Mouse (Mus musculus): ENCODE data around the gene Slc25a35. TPM values are rescaled to one million over a fixed set of nuclear protein-coding genes. Genes with fewer than 3 reads are reported as not detected.
"Not testable (repeated sequence)": the region's sequence is repeated elsewhere in the genome, so short reads cannot be mapped to it uniquely, and the experiment has no call there.

Slc25a35 gene
- polyA plus RNA-seq, 1 experiment from 2014 or later: 1.9 TPM

DNA sequence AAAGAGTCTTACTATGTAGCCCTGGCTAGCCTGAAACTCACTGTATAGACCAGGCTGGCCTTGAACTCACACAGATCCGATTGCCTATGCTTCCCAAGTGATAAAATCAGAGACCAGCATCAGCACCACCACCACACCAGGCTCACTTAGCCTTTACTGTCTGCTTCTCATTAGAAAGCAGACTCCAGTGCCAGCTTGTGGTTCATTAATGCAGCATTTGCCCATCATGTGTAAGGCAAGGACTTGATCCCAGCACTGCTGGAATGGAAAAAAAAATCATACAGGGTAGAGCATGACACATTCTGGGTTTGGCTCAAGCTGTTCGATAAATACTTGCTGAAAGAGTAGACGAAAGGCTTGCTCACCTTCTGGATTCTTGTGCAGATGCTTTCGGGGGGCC lies 21.9 kb upstream of the Slc25a35 start:
- ATAC-seq (ENCODE audit: low FRiP score, low read depth): no peak
- peaks cover 27% of the 10 kb centered on the region for H3K27me3 ChIP-seq
- peaks cover 4% of the 10 kb centered on the region; the same call in 1 of the 2 replicates for H3K4me1 ChIP-seq
- no peaks in the 10 kb centered on the region for H3K9me3 ChIP-seq
- no peaks in the 10 kb centered on the region for H3K36me3 ChIP-seq
- H3K27ac ChIP-seq (replicated peaks): no peak overlapping the region
- WGBS: 87% methylated on average over 4 of the region's 4 CpGs
- H3K4me2 ChIP-seq (replicated peaks): no peak overlapping the region
- no peak overlapping the region for H3K4me3 ChIP-seq
- no peak overlapping the region for H3K9ac ChIP-seq (replicated peaks)

DNA sequence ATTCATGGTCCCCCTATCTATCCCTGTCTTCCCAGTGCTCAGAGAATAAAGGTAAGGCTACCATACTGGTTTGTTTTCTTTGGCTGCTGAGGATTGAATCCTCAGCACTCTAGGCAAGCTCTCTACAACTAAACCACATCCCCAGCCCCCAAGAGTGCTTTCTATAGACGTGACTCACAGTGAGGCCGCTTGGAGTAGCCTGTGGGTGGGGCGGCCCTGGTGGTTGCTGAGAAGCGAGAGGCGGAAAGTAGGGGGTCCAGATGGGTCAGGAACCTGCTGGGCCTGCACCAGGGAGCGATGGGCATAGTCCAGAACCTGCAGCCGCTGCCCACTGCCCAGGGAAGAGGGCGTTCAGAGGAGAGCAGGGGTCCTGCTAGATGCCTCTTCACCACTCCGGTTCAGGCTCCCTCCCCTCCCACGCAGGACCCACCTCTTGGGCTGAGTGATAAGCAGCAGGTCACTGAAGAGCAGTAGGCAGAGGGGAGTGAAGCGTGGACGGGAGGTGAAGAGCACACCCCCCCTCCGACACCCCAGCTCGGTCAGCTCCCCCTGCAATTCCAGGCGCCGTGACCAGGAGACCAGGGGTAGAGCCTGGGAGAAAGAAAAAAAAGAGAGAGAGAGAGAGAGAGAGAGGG lies 21.0 kb upstream of the Slc25a35 start:
- Histone ChIP-seq H3K9me3 (no peaks in the 10 kb centered on the region), H3K36me3 (no peaks in the 10 kb centered on the region), H3K4me1 (peaks cover 4% of the 10 kb centered on the region; the same call in 1 of the 2 replicates), H3K27me3 (peaks cover 36% of the 10 kb centered on the region), H3K9ac (replicated peaks) (peak overlapping the region; percentile 31; the same call in 1 of the 2 replicates), H3K27ac (replicated peaks) (peak overlapping the region; percentile 46; the same call in 1 of the 2 replicates), H3K4me2 (replicated peaks) (peak overlapping the region; percentile 38), H3K4me3 (peak overlapping the region; percentile 27)
- no peak for ATAC-seq (ENCODE audit: low FRiP score, low read depth)
- 15% methylated on average over 16 of the region's 16 CpGs for WGBS

DNA sequence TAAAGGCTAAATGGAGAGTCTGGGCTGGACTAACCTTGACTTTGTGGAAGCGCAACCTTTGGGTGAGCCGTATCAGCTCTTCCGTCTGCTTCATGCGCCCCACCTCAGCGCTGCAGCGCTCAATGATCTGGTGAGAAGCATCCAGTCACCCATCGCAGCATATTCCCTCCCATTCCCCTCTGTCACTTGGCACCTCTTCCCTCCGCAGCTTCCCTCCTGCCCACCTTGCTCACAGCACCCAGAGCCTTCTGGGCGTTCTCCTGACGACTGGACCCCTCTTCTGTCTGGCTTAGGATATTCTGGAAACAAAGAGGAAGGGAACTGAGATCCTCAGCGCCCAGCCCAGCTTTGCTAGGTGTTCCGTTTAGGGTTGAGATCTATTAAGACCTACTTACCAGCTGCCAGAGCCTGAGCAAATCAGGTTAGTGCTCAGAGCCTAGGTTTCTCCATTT lies 20.4 kb upstream of the Slc25a35 start:
- peak overlapping the region; percentile 38 for H3K4me2 ChIP-seq (replicated peaks)
- H3K27ac ChIP-seq (replicated peaks): peak overlapping the region; percentile 46
- no peak overlapping the region for H3K9ac ChIP-seq (replicated peaks)
- peak overlapping the region; percentile 27 for H3K4me3 ChIP-seq
- H3K27me3 ChIP-seq: peaks cover 42% of the 10 kb centered on the region
- no peaks in the 10 kb centered on the region for H3K36me3 ChIP-seq
- 7% methylated on average over 12 of the region's 12 CpGs for WGBS
- no peak for ATAC-seq (ENCODE audit: low FRiP score, low read depth)
- H3K4me1 ChIP-seq: peaks cover 4% of the 10 kb centered on the region; the same call in 1 of the 2 replicates
- H3K9me3 ChIP-seq: no peaks in the 10 kb centered on the region

DNA sequence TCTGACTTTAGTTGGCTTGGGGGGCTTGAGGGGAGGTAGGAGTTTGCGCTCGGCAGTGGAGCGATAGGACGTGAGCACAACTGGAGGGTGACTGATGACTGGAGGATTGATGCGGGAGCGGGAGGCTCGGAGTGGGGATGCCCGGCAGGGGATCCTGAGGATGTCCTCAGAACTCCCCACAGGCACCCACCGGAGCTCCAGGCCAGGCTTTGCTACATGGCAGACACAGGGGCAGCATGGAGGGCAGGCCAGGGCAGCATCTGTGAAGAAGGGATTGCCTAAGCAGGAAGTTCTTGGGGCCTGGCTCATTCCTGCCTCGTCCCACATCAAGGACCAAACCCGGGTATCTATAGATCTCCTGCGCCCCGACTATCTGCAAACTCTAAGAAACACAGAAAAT lies 14.0 kb upstream of the Slc25a35 start:
- no peak for ATAC-seq (ENCODE audit: low FRiP score, low read depth)
- WGBS: 6% methylated on average over 13 of the region's 13 CpGs
- H3K9me3 ChIP-seq: no peaks in the 10 kb centered on the region
- no peak overlapping the region for H3K9ac ChIP-seq (replicated peaks)
- H3K36me3 ChIP-seq: no peaks in the 10 kb centered on the region
- H3K27ac ChIP-seq (replicated peaks): no peak overlapping the region
- peak overlapping the region; percentile 59 for H3K4me2 ChIP-seq (replicated peaks)
- H3K4me3 ChIP-seq: peak overlapping the region; percentile 37
- peaks cover 14% of the 10 kb centered on the region for H3K4me1 ChIP-seq
- H3K27me3 ChIP-seq: peaks cover 73% of the 10 kb centered on the region

DNA sequence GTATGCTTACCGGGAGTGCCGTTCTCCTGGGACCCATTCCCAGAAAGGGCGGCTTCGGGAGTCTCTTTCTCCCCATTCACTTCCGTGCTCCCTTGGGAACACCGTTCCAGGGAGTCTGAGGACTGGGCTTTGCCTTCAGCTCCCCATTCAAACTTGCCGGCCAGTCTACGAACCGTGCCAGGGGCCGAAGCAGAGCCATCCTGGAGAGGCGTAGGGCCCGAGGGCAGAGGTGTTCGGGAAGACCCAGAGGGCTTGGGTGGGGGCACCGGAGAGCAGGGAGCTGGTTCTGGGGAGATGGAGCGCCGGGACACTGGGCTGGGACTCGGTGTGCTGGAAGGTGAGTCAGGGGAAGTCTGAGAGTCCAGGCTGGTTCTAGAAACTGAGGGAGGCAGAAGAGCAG lies 13.5 kb upstream of the Slc25a35 start:
- Histone ChIP-seq H3K9ac (replicated peaks) (peak overlapping the region; percentile 50), H3K27ac (replicated peaks) (no peak overlapping the region), H3K9me3 (no peaks in the 10 kb centered on the region), H3K4me3 (peak overlapping the region; percentile 37), H3K36me3 (no peaks in the 10 kb centered on the region), H3K27me3 (peaks cover 72% of the 10 kb centered on the region), H3K4me2 (replicated peaks) (peak overlapping the region; percentile 59), H3K4me1 (peaks cover 14% of the 10 kb centered on the region)
- 1% methylated on average over 17 of the region's 17 CpGs for WGBS
- no peak for ATAC-seq (ENCODE audit: low FRiP score, low read depth)

DNA sequence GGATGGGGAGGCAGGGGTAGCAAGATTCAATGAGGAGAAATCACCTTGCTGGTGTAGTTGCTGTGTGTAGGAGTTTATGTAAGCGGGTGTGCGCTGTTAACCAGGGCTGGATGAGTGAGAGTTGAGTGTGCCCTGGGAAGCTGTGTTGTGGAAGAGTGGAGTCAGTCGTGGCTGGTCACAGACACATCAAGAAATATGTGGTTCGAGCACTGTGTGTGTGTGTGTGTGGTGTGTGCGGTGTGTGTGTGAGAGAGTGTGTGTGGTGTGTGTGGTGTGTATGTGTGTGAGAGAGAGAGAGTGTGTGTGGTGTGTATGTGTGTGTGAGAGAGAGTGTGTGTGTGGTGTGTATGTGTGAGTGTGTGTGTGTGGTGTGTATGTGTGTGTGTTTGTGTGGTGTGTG lies 12.5 kb upstream of the Slc25a35 start:
- peak overlapping the region; percentile 59 for H3K4me2 ChIP-seq (replicated peaks)
- H3K36me3 ChIP-seq: no peaks in the 10 kb centered on the region
- 66% methylated on average over 5 of the region's 5 CpGs for WGBS
- H3K27ac ChIP-seq (replicated peaks): no peak overlapping the region
- H3K9me3 ChIP-seq: no peaks in the 10 kb centered on the region
- H3K9ac ChIP-seq (replicated peaks): peak overlapping the region; percentile 50
- peaks cover 66% of the 10 kb centered on the region for H3K27me3 ChIP-seq
- 0 out of 2 replicates have a peak overlapping the region, but pooled peaks have one; percentile 37 for H3K4me3 ChIP-seq
- no peak for ATAC-seq (ENCODE audit: low FRiP score, low read depth)
- peaks cover 14% of the 10 kb centered on the region for H3K4me1 ChIP-seq

DNA sequence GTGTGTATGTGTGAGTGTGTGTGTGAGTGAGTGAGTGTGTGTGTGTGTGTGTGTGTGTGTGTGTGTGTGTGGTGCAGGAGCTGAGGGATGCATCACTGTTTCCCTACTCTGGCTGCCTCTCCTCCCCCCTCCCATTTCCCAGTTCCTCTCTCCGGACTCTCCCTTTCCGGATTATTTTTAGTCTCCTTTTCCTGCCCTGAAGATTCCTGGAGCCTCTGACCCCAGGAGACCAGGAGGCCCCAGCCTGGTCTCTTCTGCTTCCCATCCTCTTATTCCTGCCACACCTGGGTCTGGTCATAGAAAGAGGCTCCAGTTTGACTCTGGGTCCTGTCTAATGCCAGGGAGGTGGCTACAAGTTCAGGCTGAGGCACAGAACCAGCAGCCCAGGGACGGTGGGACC lies 11.8 kb upstream of the Slc25a35 start:
- Histone ChIP-seq H3K27ac (replicated peaks) (no peak overlapping the region), H3K4me2 (replicated peaks) (no peak overlapping the region), H3K9me3 (no peaks in the 10 kb centered on the region), H3K36me3 (no peaks in the 10 kb centered on the region), H3K27me3 (peaks cover 64% of the 10 kb centered on the region), H3K4me3 (no peak overlapping the region), H3K9ac (replicated peaks) (no peak overlapping the region), H3K4me1 (peaks cover 14% of the 10 kb centered on the region)
- ATAC-seq (ENCODE audit: low FRiP score, low read depth): no peak
- 31% methylated on average over 2 of the region's 3 CpGs for WGBS

DNA sequence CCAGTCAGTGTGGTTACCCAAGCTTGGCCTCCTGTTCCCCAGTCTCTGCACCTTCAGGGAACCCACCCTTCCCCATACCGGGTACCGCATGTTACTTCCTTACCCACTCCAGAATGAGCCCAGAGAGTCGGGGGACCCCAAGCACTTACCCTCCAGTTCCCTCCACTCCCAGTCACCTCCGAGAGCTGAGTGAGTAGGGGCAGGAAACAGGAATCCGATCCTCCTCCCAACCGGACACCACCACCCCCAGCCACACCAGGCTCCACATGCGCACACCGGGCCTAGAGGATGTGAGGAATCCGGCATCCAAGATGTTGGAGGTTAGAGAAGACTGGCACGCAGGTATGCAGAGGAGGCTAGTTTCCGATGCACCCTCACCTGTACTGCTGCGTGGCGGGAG lies 11.2 kb upstream of the Slc25a35 start:
- no peaks in the 10 kb centered on the region for H3K36me3 ChIP-seq
- ATAC-seq (ENCODE audit: low FRiP score, low read depth): no peak
- WGBS: 28% methylated on average over 13 of the region's 13 CpGs
- H3K9ac ChIP-seq (replicated peaks): no peak overlapping the region
- H3K4me2 ChIP-seq (replicated peaks): no peak overlapping the region
- peaks cover 58% of the 10 kb centered on the region for H3K27me3 ChIP-seq
- peaks cover 14% of the 10 kb centered on the region for H3K4me1 ChIP-seq
- no peak overlapping the region for H3K4me3 ChIP-seq
- no peak overlapping the region for H3K27ac ChIP-seq (replicated peaks)
- H3K9me3 ChIP-seq: no peaks in the 10 kb centered on the region

DNA sequence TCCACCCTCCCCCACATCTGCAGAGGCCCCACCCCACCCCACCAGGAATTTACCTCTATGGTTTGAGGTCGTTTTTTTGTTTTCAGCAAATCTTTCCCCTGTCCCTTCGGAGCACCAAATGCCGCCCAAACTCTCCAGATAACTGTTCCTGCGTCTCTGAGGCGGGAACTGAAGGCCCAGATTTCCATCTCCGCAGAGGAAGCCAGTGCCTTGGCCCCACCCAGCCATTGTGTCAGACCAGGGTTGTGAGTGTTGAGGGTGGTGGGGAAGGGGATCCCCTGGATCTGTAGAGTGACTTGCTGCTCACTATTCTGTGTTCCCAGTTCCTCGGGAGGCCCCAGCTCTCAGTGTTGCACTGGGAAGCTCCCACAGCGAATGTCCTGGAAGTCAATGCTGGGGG lies 10.6 kb upstream of the Slc25a35 start, which contains the start of gene Arhgef15:
Arhgef15 (minus strand) TSS at position 173 of the 400 bp plus-strand sequence.
- Histone ChIP-seq H3K9ac (replicated peaks) (no peak within 1 kb of the TSS), H3K36me3 (no peaks in the 10 kb centered on the region), H3K4me2 (replicated peaks) (no peak within 1 kb of the TSS), H3K27ac (replicated peaks) (no peak within 1 kb of the TSS), H3K4me1 (peaks cover 14% of the 10 kb centered on the region), H3K27me3 (peaks cover 52% of the 10 kb centered on the region), H3K9me3 (no peaks in the 10 kb centered on the region), H3K4me3 (no peak within 1 kb of the TSS)
- 35% methylated on average over 8 of the region's 8 CpGs for WGBS
- no peak for ATAC-seq (ENCODE audit: low FRiP score, low read depth)

DNA sequence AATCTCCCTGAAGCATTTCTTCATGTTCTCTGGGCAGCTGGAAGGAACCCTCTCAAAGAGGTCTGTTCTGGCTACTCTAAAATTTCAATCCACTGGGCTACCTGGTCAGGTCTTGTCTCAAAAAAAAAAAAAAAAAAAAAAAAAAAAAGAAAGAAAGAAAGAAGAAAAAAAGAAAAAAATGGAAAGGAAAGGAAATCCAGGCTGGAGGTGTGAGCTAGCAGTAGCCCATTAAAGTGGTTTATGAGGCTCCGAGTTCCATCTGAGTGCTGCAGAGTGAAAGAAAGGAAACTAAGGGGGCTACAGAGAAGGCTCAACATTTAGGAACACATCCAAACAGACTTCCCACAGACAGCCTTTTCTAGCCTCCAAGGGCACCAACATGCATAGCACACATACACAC lies 10.0 kb upstream of the Slc25a35 start:
- Histone ChIP-seq H3K9me3 (no peaks in the 10 kb centered on the region), H3K27me3 (peaks cover 47% of the 10 kb centered on the region), H3K4me1 (peaks cover 14% of the 10 kb centered on the region), H3K27ac (replicated peaks) (no peak overlapping the region), H3K9ac (replicated peaks) (no peak overlapping the region), H3K36me3 (no peaks in the 10 kb centered on the region), H3K4me2 (replicated peaks) (no peak overlapping the region), H3K4me3 (no peak overlapping the region)
- WGBS: 100% methylated on average over 1 of the region's 1 CpGs
- no peak for ATAC-seq (ENCODE audit: low FRiP score, low read depth)

DNA sequence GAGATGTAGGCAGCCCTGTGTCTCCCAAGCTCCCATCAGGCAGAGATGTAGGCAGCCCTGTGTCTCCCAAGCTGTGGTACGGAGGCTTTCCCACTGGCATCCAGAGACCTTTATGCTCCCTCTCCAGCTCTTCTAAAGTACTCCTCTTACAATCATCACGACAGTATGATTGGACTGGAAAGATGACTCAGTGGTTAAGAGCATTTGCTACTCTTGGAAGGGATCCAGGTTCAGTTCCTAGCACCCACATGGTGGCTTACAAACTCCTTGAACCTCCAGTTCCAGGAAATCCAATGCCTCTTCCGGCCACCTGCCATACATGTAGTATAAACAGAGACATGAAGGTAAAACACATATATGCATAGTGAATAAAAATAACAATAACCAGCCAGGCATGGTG lies 6.3 kb upstream of the Slc25a35 start:
- no peaks in the 10 kb centered on the region for H3K4me1 ChIP-seq
- WGBS: 77% methylated on average over 3 of the region's 3 CpGs
- H3K9ac ChIP-seq (replicated peaks): no peak overlapping the region
- peaks cover 15% of the 10 kb centered on the region for H3K27me3 ChIP-seq
- no peak for ATAC-seq (ENCODE audit: low FRiP score, low read depth)
- H3K4me2 ChIP-seq (replicated peaks): no peak overlapping the region
- H3K4me3 ChIP-seq: no peak overlapping the region
- H3K27ac ChIP-seq (replicated peaks): no peak overlapping the region
- no peaks in the 10 kb centered on the region for H3K36me3 ChIP-seq
- no peaks in the 10 kb centered on the region for H3K9me3 ChIP-seq

DNA sequence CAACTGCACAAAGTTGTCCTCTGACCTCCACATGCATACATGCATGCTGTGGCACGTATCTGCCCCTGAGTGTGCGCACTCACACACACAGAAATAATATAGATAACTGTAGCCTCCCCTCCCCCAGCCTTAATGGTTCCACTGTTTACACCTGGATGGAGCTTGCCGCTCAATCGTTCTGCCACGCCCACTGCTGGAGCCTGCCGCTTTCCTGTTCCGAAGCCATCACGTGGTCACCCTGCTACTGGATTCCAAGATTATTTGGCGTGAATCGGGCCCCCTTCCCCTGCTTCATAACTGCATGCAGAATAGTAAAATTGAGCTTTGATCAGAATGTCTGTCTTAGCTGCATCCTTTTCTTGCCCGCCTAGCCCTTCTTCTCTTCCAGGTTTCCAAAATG lies 5.8 kb upstream of the Slc25a35 start:
- not testable (repeated sequence) for H3K4me3 ChIP-seq; H3K4me1 ChIP-seq; H3K27ac ChIP-seq (replicated peaks); ATAC-seq (ENCODE audit: low FRiP score, low read depth); H3K36me3 ChIP-seq; H3K9me3 ChIP-seq; H3K9ac ChIP-seq (replicated peaks); H3K4me2 ChIP-seq (replicated peaks)
- H3K27me3 ChIP-seq: peaks cover 15% of the 10 kb centered on the region
- WGBS: 32% methylated on average over 11 of the region's 11 CpGs
